Mouse (Mus musculus): ENCODE measurements around the gene Creb3l2. TPM values are rescaled to one million over a fixed set of nuclear protein-coding genes. Genes with fewer than 3 reads are reported as not detected.
A peak's percentile ranks its signal among the peaks of the same experiment; 100 is the strongest.

The Creb3l2 gene
- polyA plus RNA-seq, 1 experiment from 2014 or later = 3.3 TPM

GRCm38 (mm10) chr6:37336381-37336780, 105.6 kb downstream of the Creb3l2 start:
- Histone ChIP-seq H3K27ac (ENCODE audit: low read depth, low read length) (0 out of 2 replicates have a peak overlapping the region, but pooled peaks have one; percentile 5), H3K36me3 (ENCODE audit: control insufficient read depth, insufficient read depth, low read length) (no peaks in the 10 kb centered on the region), H3K9me3 (ENCODE audit: control insufficient read depth, low read length) (no peaks in the 10 kb centered on the region), H3K4me2 (ENCODE audit: low read length) (no peak overlapping the region), H3K4me1 (ENCODE audit: control insufficient read depth, insufficient read depth, low read depth, low read length) (peaks cover 10% of the 10 kb centered on the region), H3K27me3 (replicated peaks; ENCODE audit: control insufficient read depth, insufficient read depth, low read length) (no peaks in the 10 kb centered on the region), H3K9ac (ENCODE audit: low read depth, low read length) (no peak overlapping the region; the same call in 1 of the 2 replicates), H3K4me3 (ENCODE audit: low read length) (no peak overlapping the region)
- 54% methylated on average over 7 of the region's 7 CpGs for WGBS
- 0 out of 2 replicates have a peak, but pooled peaks have one; percentile 31 for ATAC-seq

- H3K27me3 ChIP-seq (replicated peaks; ENCODE audit: control insufficient read depth, insufficient read depth, low read length) = no peaks in the 10 kb centered on the region
- no peaks in the 10 kb centered on the region for H3K36me3 ChIP-seq (ENCODE audit: control insufficient read depth, insufficient read depth, low read length)
- H3K9ac ChIP-seq (ENCODE audit: low read depth, low read length) = no peak overlapping the region
- no peaks in the 10 kb centered on the region for H3K9me3 ChIP-seq (ENCODE audit: control insufficient read depth, low read length)
- H3K4me1 ChIP-seq (ENCODE audit: control insufficient read depth, insufficient read depth, low read depth, low read length) = peaks cover 33% of the 10 kb centered on the region
- H3K4me3 ChIP-seq (ENCODE audit: low read length) = no peak overlapping the region
- no peak for ATAC-seq
- WGBS = 72% methylated on average over 10 of the region's 10 CpGs
- H3K4me2 ChIP-seq (ENCODE audit: low read length) = no peak overlapping the region
- H3K27ac ChIP-seq (ENCODE audit: low read depth, low read length) = no peak overlapping the region
Measured at GRCm38 (mm10) chr6:37332846-37333245, 109.1 kb downstream of the Creb3l2 start.

- H3K9ac ChIP-seq (ENCODE audit: low read depth, low read length) = 0 out of 2 replicates have a peak overlapping the region, but pooled peaks have one; percentile 15
- peak overlapping the region; percentile 57 for H3K27ac ChIP-seq (ENCODE audit: low read depth, low read length)
- ATAC-seq = peak; percentile 81
- no peaks in the 10 kb centered on the region for H3K36me3 ChIP-seq (ENCODE audit: control insufficient read depth, insufficient read depth, low read length)
- H3K27me3 ChIP-seq (replicated peaks; ENCODE audit: control insufficient read depth, insufficient read depth, low read length) = no peaks in the 10 kb centered on the region
- peaks cover 36% of the 10 kb centered on the region for H3K4me1 ChIP-seq (ENCODE audit: control insufficient read depth, insufficient read depth, low read depth, low read length)
- no peak overlapping the region for H3K4me2 ChIP-seq (ENCODE audit: low read length)
- no peaks in the 10 kb centered on the region for H3K9me3 ChIP-seq (ENCODE audit: control insufficient read depth, low read length)
- no peak overlapping the region for H3K4me3 ChIP-seq (ENCODE audit: low read length)
- WGBS = 29% methylated on average over 5 of the region's 5 CpGs
Measured at GRCm38 (mm10) chr6:37329901-37330864, 111.8 kb downstream of the Creb3l2 start.

GRCm38 (mm10) chr6:37329376-37329775, 112.6 kb downstream of the Creb3l2 start:
- no peak overlapping the region for H3K4me3 ChIP-seq (ENCODE audit: low read length)
- H3K27ac ChIP-seq (ENCODE audit: low read depth, low read length) = peak overlapping the region; percentile 51; the same call in 1 of the 2 replicates
- no peak for ATAC-seq
- H3K4me2 ChIP-seq (ENCODE audit: low read length) = no peak overlapping the region
- H3K4me1 ChIP-seq (ENCODE audit: control insufficient read depth, insufficient read depth, low read depth, low read length) = peaks cover 36% of the 10 kb centered on the region
- 75% methylated on average over 3 of the region's 3 CpGs for WGBS
- no peaks in the 10 kb centered on the region for H3K36me3 ChIP-seq (ENCODE audit: control insufficient read depth, insufficient read depth, low read length)
- no peaks in the 10 kb centered on the region for H3K27me3 ChIP-seq (replicated peaks; ENCODE audit: control insufficient read depth, insufficient read depth, low read length)
- no peak overlapping the region for H3K9ac ChIP-seq (ENCODE audit: low read depth, low read length)
- no peaks in the 10 kb centered on the region for H3K9me3 ChIP-seq (ENCODE audit: control insufficient read depth, low read length)

GRCm38 (mm10) chr6:37328671-37329070, 113.3 kb downstream of the Creb3l2 start:
- Histone ChIP-seq H3K36me3 (ENCODE audit: control insufficient read depth, insufficient read depth, low read length) (no peaks in the 10 kb centered on the region), H3K27me3 (replicated peaks; ENCODE audit: control insufficient read depth, insufficient read depth, low read length) (no peaks in the 10 kb centered on the region), H3K4me2 (ENCODE audit: low read length) (no peak overlapping the region), H3K4me1 (ENCODE audit: control insufficient read depth, insufficient read depth, low read depth, low read length) (peaks cover 36% of the 10 kb centered on the region), H3K27ac (ENCODE audit: low read depth, low read length) (no peak overlapping the region), H3K4me3 (ENCODE audit: low read length) (no peak overlapping the region), H3K9ac (ENCODE audit: low read depth, low read length) (no peak overlapping the region), H3K9me3 (ENCODE audit: control insufficient read depth, low read length) (no peaks in the 10 kb centered on the region)
- WGBS = 33% methylated on average over 7 of the region's 7 CpGs
- 0 out of 2 replicates have a peak, but pooled peaks have one; percentile 23 for ATAC-seq

GRCm38 (mm10) chr6:37327519-37327918, 114.4 kb downstream of the Creb3l2 start:
- no peak overlapping the region for H3K4me2 ChIP-seq (ENCODE audit: low read length)
- no peak for ATAC-seq
- peaks cover 36% of the 10 kb centered on the region for H3K4me1 ChIP-seq (ENCODE audit: control insufficient read depth, insufficient read depth, low read depth, low read length)
- H3K9ac ChIP-seq (ENCODE audit: low read depth, low read length) = no peak overlapping the region
- no peaks in the 10 kb centered on the region for H3K9me3 ChIP-seq (ENCODE audit: control insufficient read depth, low read length)
- H3K36me3 ChIP-seq (ENCODE audit: control insufficient read depth, insufficient read depth, low read length) = no peaks in the 10 kb centered on the region
- H3K4me3 ChIP-seq (ENCODE audit: low read length) = no peak overlapping the region
- peak overlapping the region; percentile 12; the same call in 1 of the 2 replicates for H3K27ac ChIP-seq (ENCODE audit: low read depth, low read length)
- no peaks in the 10 kb centered on the region for H3K27me3 ChIP-seq (replicated peaks; ENCODE audit: control insufficient read depth, insufficient read depth, low read length)
- WGBS = 39% methylated on average over 6 of the region's 6 CpGs

- Histone ChIP-seq H3K4me1 (ENCODE audit: control insufficient read depth, insufficient read depth, low read depth, low read length) (peaks cover 36% of the 10 kb centered on the region), H3K36me3 (ENCODE audit: control insufficient read depth, insufficient read depth, low read length) (no peaks in the 10 kb centered on the region), H3K4me3 (ENCODE audit: low read length) (no peak overlapping the region), H3K4me2 (ENCODE audit: low read length) (no peak overlapping the region), H3K27me3 (replicated peaks; ENCODE audit: control insufficient read depth, insufficient read depth, low read length) (no peaks in the 10 kb centered on the region), H3K9me3 (ENCODE audit: control insufficient read depth, low read length) (no peaks in the 10 kb centered on the region), H3K9ac (ENCODE audit: low read depth, low read length) (no peak overlapping the region), H3K27ac (ENCODE audit: low read depth, low read length) (peak overlapping the region; percentile 46; the same call in 1 of the 2 replicates)
- no peak for ATAC-seq
- WGBS = 26% methylated on average over 8 of the region's 8 CpGs
Measured at GRCm38 (mm10) chr6:37326603-37326955, 115.4 kb downstream of the Creb3l2 start.

- Histone ChIP-seq H3K27me3 (replicated peaks; ENCODE audit: control insufficient read depth, insufficient read depth, low read length) (no peaks in the 10 kb centered on the region), H3K4me3 (ENCODE audit: low read length) (no peak overlapping the region), H3K9ac (ENCODE audit: low read depth, low read length) (no peak overlapping the region), H3K36me3 (ENCODE audit: control insufficient read depth, insufficient read depth, low read length) (no peaks in the 10 kb centered on the region), H3K4me2 (ENCODE audit: low read length) (no peak overlapping the region), H3K4me1 (ENCODE audit: control insufficient read depth, insufficient read depth, low read depth, low read length) (peaks cover 36% of the 10 kb centered on the region), H3K27ac (ENCODE audit: low read depth, low read length) (peak overlapping the region; percentile 46; the same call in 1 of the 2 replicates), H3K9me3 (ENCODE audit: control insufficient read depth, low read length) (no peaks in the 10 kb centered on the region)
- no peak for ATAC-seq
- WGBS = 93% methylated on average over 9 of the region's 9 CpGs
Measured at GRCm38 (mm10) chr6:37325906-37326602, 115.9 kb downstream of the Creb3l2 start.

- Histone ChIP-seq H3K36me3 (ENCODE audit: control insufficient read depth, insufficient read depth, low read length) (no peaks in the 10 kb centered on the region), H3K27me3 (replicated peaks; ENCODE audit: control insufficient read depth, insufficient read depth, low read length) (no peaks in the 10 kb centered on the region), H3K27ac (ENCODE audit: low read depth, low read length) (no peak overlapping the region), H3K9ac (ENCODE audit: low read depth, low read length) (no peak overlapping the region), H3K9me3 (ENCODE audit: control insufficient read depth, low read length) (no peaks in the 10 kb centered on the region), H3K4me3 (ENCODE audit: low read length) (no peak overlapping the region), H3K4me2 (ENCODE audit: low read length) (no peak overlapping the region), H3K4me1 (ENCODE audit: control insufficient read depth, insufficient read depth, low read depth, low read length) (peaks cover 29% of the 10 kb centered on the region)
- WGBS = 88% methylated on average over 3 of the region's 3 CpGs
- ATAC-seq = no peak
Measured at GRCm38 (mm10) chr6:37325076-37325475, 116.9 kb downstream of the Creb3l2 start.
